Mouse (Mus musculus) subcutaneous adipose tissue, adult 2 months (tissue): ENCODE measurements around the gene Ubb. TPM values are rescaled to one million over a fixed set of nuclear protein-coding genes. Genes with fewer than 3 reads are reported as not detected.

Experiments
- polyA plus RNA-seq: library from polyadenylated mRNA; depleted of rRNA; stranded (reverse); fragments of >200 nt; gene quantifications from 2 replicates; pipeline ENCODE4 v1.2.3, GENCODE M21; 2012; ENCODE audit warnings: low replicate concordance; rRNA removed

Gene Ubb
- 1,963 and 2,031 TPM in 2 replicates for polyA plus RNA-seq

DNA sequence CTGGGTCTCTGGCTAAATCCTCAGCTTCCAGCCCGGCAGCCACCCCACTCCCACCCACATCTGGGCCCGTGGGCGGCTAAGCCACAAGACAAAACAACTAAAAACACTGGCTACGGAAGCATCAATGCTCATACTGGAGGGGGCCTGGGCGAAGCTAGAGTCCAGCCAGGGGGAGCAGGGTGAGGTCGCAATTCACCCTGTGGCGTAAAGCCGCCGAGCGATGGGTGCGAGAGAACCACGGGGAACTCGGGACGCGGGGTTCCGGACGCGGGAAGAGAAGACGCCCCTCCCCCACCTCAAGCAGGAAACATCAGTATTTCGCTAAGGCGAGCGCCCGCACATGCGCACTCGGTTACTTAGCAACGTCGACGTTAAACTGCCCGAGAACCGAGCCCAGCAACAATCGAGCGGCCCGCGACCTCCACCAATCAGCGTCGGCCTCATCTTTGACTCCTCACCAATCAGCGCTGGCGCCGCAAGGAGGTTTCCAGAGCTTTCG lies at the start of gene Ubb:
Gene Ubb, plus strand, starts transcription at position 445 of the 499 bp plus-strand sequence.

DNA sequence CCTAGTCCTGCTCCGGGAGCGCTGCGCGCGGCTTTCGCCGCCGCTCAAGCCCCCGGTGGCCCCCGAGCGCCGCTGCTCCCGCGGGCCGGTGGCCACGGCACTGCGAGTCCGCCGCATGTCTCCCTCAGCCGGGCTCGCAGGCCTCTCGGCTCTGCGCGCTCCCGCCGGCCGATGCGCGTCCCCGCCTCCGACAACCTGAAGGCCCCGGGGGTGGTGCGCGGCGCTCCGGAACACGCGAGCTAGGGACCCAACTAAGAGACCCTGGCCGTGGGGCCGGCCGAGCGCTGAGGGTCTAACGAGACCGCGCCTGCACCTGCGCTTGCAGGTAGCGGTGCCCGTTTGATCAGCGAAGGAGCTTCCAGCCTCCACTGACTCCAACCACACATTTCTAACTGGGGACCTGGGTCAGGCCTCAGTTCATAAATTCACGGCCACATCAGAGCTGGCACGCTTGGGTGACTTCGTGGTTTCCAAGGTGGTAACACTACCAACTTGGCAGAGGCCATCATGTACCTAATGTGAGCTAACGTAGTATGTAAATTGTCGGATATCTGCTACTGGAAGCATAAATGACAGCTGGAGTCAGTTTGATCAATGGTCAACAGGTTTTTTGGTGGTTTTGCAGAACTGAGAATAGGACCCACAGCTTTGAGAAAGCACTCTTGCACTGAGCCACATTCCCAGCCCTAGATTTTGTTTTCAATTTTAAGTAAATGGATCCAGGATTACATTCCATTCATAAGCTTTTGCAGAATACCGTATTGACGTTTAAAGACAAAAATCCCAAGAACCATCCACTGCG lies 11.7 kb upstream of the Ubb start, which contains the start of gene Cenpv:
Gene Cenpv, minus strand, starts transcription at position 173 of the 802 bp plus-strand sequence.

DNA sequence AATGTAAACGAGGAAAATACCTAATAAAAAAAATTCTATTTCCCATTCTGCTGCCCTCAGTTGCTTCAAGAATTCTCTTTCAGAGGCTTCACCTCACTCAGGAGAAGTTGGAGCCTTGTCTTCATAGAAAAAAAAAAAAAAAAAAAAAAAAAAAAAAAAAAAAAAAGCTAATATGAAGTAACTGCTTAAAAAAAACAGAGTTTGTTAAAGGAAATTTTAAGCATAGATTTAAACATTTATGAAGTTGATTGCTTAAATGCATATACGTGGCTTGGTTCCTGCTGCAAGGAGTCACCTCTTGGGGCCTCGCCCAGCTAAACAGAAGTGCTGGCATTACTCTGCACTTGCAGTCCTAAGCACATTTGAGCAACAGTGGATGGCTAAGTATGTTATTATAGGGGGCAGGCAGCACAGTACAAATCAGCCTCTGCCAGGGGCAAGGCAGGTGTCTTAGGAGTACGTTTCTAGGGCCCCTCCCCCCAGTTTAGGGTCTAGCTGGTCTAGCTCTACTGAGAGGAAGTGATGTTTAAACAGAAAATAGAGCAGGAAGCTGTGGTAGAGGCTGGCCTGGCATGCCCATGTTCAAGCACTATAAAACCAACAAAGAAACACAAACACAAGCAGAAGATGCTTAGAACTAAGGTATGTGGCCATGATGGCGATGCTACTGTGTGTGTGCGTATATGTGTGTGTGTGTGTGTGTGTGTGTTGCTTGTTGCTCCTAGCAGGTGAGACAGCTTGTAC lies 23.2 kb downstream of the Ubb start, which contains the start of gene Trpv2:
Gene Trpv2, plus strand, starts transcription at position 528 of the 744 bp plus-strand sequence.

Other genes starting within 250 kb of the Ubb start
- 11.1 and 11.2 TPM in 2 replicates for gene Pigl, start 92.7 kb upstream of the Ubb start, polyA plus RNA-seq
- gene Ncor1, start 92.6 kb upstream of the Ubb start, polyA plus RNA-seq = 125 and 143 TPM in 2 replicates
- gene Cenpv, start 11.9 kb upstream of the Ubb start, polyA plus RNA-seq = 39.3 and 53.6 TPM in 2 replicates
- 14.3 and 27.2 TPM in 2 replicates for gene Trpv2, start 23.3 kb downstream of the Ubb start, polyA plus RNA-seq
- 5.4 and 21.2 TPM in 2 replicates for gene Lrrc75a, start 97.4 kb downstream of the Ubb start, polyA plus RNA-seq
- gene Mmgt2, start 97.5 kb downstream of the Ubb start, polyA plus RNA-seq = 8.0 and 53.5 TPM in 2 replicates
- 1.7 and 3.8 TPM in 2 replicates for gene Zfp287, start 180.7 kb downstream of the Ubb start, polyA plus RNA-seq
- gene Gm10428, start 201.9 kb downstream of the Ubb start, polyA plus RNA-seq = not detected in 2 replicates
- gene Zfp286, start 238.3 kb downstream of the Ubb start, polyA plus RNA-seq = 0.83 and 4.6 TPM in 2 replicates